Mouse (Mus musculus) cerebellum, adult (tissue): Measurements from ENCODE around the gene Fam216b.
A peak's percentile ranks its signal among the peaks of the same experiment; 100 is the strongest.

ENCODE experiments used
- ATAC-seq: cut with Nextera tagmentation; 2 replicates; pipeline ENCODE4 v1.9.2; 2017; ENCODE audit warnings: mild to moderate bottlenecking, moderate library complexity, mixed read lengths; ENCODE audit not compliant: insufficient number of reproducible peaks, low FRiP score, low TSS enrichment

Gene Fam216b

DNA sequence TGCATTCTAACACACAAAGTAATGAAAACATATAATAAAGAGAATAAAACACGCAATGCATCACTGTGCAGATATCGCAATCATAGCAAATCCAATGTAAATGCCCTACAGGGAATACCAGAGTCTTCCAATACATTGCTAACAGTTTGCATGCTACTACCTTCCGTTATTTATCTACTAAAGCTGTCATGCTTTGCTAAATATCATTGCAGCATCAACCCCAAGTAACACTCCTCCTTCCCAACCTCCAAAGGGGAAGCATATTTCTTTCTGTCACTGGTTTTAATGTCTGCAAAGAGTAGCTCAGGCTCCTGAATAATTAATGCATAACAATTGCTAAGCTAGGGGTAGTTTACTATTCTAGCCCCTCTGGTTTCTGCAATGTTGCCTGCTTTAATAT is 40.5 kb downstream of the Fam216b start:
- ATAC-seq = no peak

DNA sequence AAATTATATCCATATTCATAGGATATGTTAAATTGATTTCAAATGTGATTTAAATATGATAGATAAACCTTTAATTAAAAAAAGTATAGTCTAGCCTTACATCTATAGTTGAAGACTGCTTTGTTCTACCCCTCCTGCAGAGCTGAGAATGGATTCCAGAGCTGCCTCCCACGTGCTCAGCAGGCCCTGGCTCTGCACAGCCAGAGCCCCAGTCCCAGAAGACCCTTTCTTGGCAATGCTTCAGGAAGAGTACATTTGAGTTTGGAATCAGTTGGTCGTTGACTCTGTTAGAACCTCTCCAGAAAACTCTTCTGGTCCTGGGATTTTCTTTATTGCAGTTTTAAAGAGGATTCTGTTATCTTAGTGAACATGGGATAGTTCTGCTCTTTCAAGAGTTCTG is 45.7 kb downstream of the Fam216b start:
- no peak for ATAC-seq

DNA sequence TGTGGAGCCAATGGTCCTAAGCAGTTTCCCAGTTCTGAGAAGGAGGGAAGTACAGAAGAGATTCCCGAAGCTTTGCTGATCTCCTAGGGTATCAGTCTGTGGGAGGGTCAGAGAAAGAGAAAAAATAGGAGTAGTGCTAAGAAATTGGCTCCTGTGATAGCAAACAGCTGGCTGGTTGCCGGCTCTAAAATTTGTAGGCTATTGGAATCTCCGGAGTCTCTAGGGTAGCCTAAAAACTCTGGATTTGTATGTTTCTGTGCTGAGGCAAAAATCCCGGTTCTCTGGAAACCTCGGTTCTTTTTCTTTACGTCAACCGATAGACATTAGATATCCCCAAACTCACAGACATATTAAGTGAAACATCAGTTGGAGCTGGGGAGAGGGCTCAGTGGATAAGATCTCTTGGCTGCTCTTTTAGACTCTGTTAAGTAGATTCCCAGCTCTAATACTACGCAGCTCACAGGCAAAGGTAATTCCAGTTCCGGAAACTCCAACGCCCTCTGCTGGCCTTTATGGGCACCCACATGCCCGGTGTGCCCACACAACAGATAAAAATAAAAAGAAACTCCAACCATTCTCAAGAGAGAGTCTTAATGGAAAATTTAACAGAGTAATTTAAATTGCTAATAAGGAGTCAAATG is 46.8 kb downstream of the Fam216b start:
- no peak for ATAC-seq

DNA sequence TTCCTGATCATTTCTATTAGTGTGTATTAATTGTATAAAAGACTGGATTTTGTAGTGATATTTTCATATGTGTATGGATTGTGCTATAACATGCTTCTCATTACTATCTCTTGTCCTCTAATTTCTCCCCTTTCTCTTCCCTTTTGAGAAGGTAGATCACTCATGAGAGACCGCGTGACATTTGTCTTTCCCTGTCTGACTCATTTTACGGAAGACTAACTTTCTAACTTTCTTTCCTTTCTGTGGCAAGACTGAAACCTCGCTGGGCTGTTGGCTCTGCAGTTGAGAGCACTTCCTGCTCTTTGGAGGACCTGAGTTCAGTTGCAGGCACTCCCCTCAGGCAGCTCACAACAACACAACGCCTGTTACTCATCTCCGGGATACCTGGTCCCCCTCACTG is 48.2 kb downstream of the Fam216b start:
- no peak for ATAC-seq

DNA sequence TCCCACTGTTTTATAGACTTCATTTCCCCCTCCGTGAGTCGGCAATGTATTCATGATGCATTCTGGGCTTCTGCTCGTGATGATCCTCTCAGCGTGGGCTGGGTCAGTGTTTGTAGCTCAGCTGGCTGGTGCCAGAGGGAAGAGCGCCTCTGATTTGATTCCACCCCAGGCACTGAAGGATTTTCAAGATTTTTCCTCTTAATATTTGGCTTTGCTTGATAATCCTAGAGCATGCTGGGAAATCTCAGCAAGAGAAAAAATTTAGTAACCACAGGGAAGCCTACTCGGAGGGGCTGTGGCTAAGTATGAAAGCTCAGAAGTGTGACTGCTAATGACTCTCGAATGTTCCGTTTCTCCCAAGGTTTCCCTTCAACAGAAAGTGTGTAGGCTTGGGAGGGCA is 49.9 kb downstream of the Fam216b start:
- ATAC-seq = peak; percentile 77; the same call in 1 of the 2 replicates
